Mouse (Mus musculus) MEL (cell line): ENCODE data around the gene Dap. TPM values are rescaled to one million over a fixed set of nuclear protein-coding genes. Genes with fewer than 3 reads are reported as not detected.

Experiments used
- DNase-seq: peaks from one replicate; pipeline ENCODE4 v3.0.0; 2011; ENCODE audit warnings: low read depth, low spot score
- H3K27ac ChIP-seq: 2 replicates; pipeline ENCODE4 v1.5.1; 2012; ENCODE audit warnings: low read depth, mild to moderate bottlenecking, control low read depth, low read length, moderate library complexity; ENCODE audit not compliant: control insufficient read depth
- H3K27me3 ChIP-seq, 2 experiments: fragments of 150-350 bp in 1 of 2; sonication (generic) in 1 of 2; 2 replicates each; pipeline ENCODE4 v1.6.1; 2012; ENCODE audit warnings: low read length in 2 of 2, mild to moderate bottlenecking in 2 of 2, improper control_type of control experiment in 1 of 2, moderate library complexity in 1 of 2; ENCODE audit not compliant: insufficient read depth in 2 of 2, control insufficient read depth in 1 of 2
- H3K36me3 ChIP-seq, 2 experiments: 2 replicates each; pipeline ENCODE4 v1.6.1; 2012 to 2014; ENCODE audit warnings: low read length in 2 of 2, improper control_type of control experiment in 1 of 2, inconsistent platforms in 1 of 2, mild to moderate bottlenecking in 1 of 2; ENCODE audit not compliant: insufficient read depth in 2 of 2, control insufficient read depth in 1 of 2
- H3K4me1 ChIP-seq, 2 experiments: fragments of 150-350 bp in 1 of 2; sonication (generic) in 1 of 2; 2 replicates each; pipeline ENCODE4 v1.6.1; 2012; ENCODE audit warnings: low read length in 2 of 2, improper control_type of control experiment in 1 of 2, mild to moderate bottlenecking in 1 of 2; ENCODE audit not compliant: insufficient read depth in 2 of 2, control insufficient read depth in 1 of 2
- H3K4me3 ChIP-seq, 2 experiments: fragments of 150-350 bp in 1 of 2; sonication (generic) in 1 of 2; 2 replicates each; pipeline ENCODE4 v1.5.1; 2012; ENCODE audit warnings: low read depth in 2 of 2, low read length in 2 of 2, mild to moderate bottlenecking in 2 of 2, moderate library complexity in 2 of 2, control low read depth in 1 of 2, improper control_type of control experiment in 1 of 2; ENCODE audit not compliant: control insufficient read depth in 1 of 2, insufficient read depth in 1 of 2
- H3K79me2 ChIP-seq: 2 replicates; pipeline ENCODE4 v1.6.1; 2012; ENCODE audit warnings: mild to moderate bottlenecking, low read length, moderate library complexity; ENCODE audit not compliant: control insufficient read depth, poor library complexity, insufficient read depth
- H3K9ac ChIP-seq: 2 replicates; pipeline ENCODE4 v1.6.1; 2012; ENCODE audit warnings: low read depth, mild to moderate bottlenecking, control low read depth, low read length, moderate library complexity; ENCODE audit not compliant: control insufficient read depth, poor library complexity, severe bottlenecking
- H3K9me3 ChIP-seq: fragments of 150-350 bp; sonication (generic); replicated peaks from 2 replicates; pipeline ENCODE4 v1.6.1; 2012; ENCODE audit warnings: mild to moderate bottlenecking, low read length, improper control_type of control experiment, moderate library complexity; ENCODE audit not compliant: insufficient read depth
- BHLHE40 ChIP-seq: IDR thresholded peaks from 2 replicates; pipeline ENCODE4 v1.6.1; 2012; ENCODE audit warnings: low read depth, mild to moderate bottlenecking, inconsistent platforms, low read length, improper control_type of control experiment, borderline replicate concordance
- CHD1 ChIP-seq: IDR thresholded peaks from 2 replicates; pipeline ENCODE4 v1.6.1; 2012; ENCODE audit warnings: low read depth, mild to moderate bottlenecking, inconsistent platforms, low read length, improper control_type of control experiment
- CHD2 ChIP-seq: IDR thresholded peaks from 2 replicates; pipeline ENCODE4 v1.6.1; 2011; ENCODE audit warnings: low read length, improper control_type of control experiment
- EP300 ChIP-seq, 2 experiments: IDR thresholded peaks; 2 replicates each; pipeline ENCODE4 v1.6.1; 2011; ENCODE audit warnings: improper control_type of control experiment in 2 of 2, low read length in 2 of 2, low read depth in 1 of 2, mild to moderate bottlenecking in 1 of 2
- ETS1 ChIP-seq: IDR thresholded peaks from 2 replicates; pipeline ENCODE4 v1.6.1; 2012; ENCODE audit warnings: low read depth, mild to moderate bottlenecking, inconsistent platforms, low read length, improper control_type of control experiment, moderate library complexity
- GABPA ChIP-seq: IDR thresholded peaks from 2 replicates; pipeline ENCODE4 v1.6.1; 2012; ENCODE audit warnings: low read depth, mild to moderate bottlenecking, inconsistent platforms, low read length, improper control_type of control experiment, moderate library complexity
- GATA1 ChIP-seq: IDR thresholded peaks from 2 replicates; pipeline ENCODE4 v1.6.1; 2011; ENCODE audit warnings: low read depth, low read length, improper control_type of control experiment
- KAT2A ChIP-seq: conservative IDR thresholded peaks from 2 replicates; pipeline ENCODE4 v1.6.1; 2012; ENCODE audit warnings: low read depth, low read length, improper control_type of control experiment, inconsistent platforms
- MAFK ChIP-seq: IDR thresholded peaks from 2 replicates; pipeline ENCODE4 v1.6.1; 2011; ENCODE audit warnings: low read depth, mild to moderate bottlenecking, low read length, improper control_type of control experiment, borderline replicate concordance
- MYB ChIP-seq: IDR thresholded peaks from 2 replicates; pipeline ENCODE4 v1.6.1; 2011; ENCODE audit warnings: mild to moderate bottlenecking, low read depth, low read length, improper control_type of control experiment
- NRF1 ChIP-seq: IDR thresholded peaks from 2 replicates; pipeline ENCODE4 v1.6.1; 2014; ENCODE audit warnings: low read depth, mild to moderate bottlenecking, inconsistent platforms, low read length, improper control_type of control experiment, moderate library complexity; ENCODE audit not compliant: poor library complexity, insufficient read depth, severe bottlenecking
- RAD21 ChIP-seq: IDR thresholded peaks from 2 replicates; pipeline ENCODE4 v1.6.1; 2011; ENCODE audit warnings: mild to moderate bottlenecking, low read depth, low read length, improper control_type of control experiment
- RCOR1 ChIP-seq: IDR thresholded peaks from 2 replicates; pipeline ENCODE4 v1.6.1; 2012; ENCODE audit warnings: low read depth, mild to moderate bottlenecking, inconsistent platforms, low read length, improper control_type of control experiment
- SIN3A ChIP-seq: IDR thresholded peaks from 2 replicates; pipeline ENCODE4 v1.6.1; 2012; ENCODE audit warnings: low read length, improper control_type of control experiment, inconsistent platforms
- TBP ChIP-seq: IDR thresholded peaks from 2 replicates; pipeline ENCODE4 v1.8.0; 2011; ENCODE audit warnings: low read depth, low read length, improper control_type of control experiment
- ZC3H11A ChIP-seq: IDR thresholded peaks from 2 replicates; pipeline ENCODE4 v1.6.1; 2012; ENCODE audit warnings: low read depth, mild to moderate bottlenecking, inconsistent platforms, low read length, improper control_type of control experiment
- ZKSCAN1 ChIP-seq: IDR thresholded peaks from 2 replicates; pipeline ENCODE4 v1.6.1; 2012; ENCODE audit warnings: low read depth, mild to moderate bottlenecking, inconsistent platforms, low read length, improper control_type of control experiment, moderate library complexity
- ZMIZ1 ChIP-seq: IDR thresholded peaks from 2 replicates; pipeline ENCODE4 v1.6.1; 2012; ENCODE audit warnings: low read depth, mild to moderate bottlenecking, inconsistent platforms, low read length, improper control_type of control experiment, moderate library complexity
- ZNF384 ChIP-seq: IDR thresholded peaks from 2 replicates; pipeline ENCODE4 v1.6.1; 2012; ENCODE audit warnings: low read depth, mild to moderate bottlenecking, inconsistent platforms, low read length, improper control_type of control experiment
- polyA plus RNA-seq, 2 experiments: library from polyadenylated mRNA; stranded (reverse) in 1 of 2; unstranded in 1 of 2; fragments of >175 nt in 1 of 2; fragments of >200 nt in 1 of 2; gene quantifications; 2 replicates each; pipeline versions ENCODE4 v1.2.1 to v1.2.4; 2012; ENCODE audit warnings: low replicate concordance in 2 of 2, low read depth in 1 of 2; ENCODE audit not compliant: insufficient read length in 2 of 2, insufficient read depth in 1 of 2, missing spikeins in 1 of 2
- total RNA-seq: library from RNA; depleted of rRNA; stranded (reverse); fragments of 300-350 nt; gene quantifications from 2 replicates; pipeline ENCODE4 v1.2.3, GENCODE M21; 2012

The Dap gene
- total and polyA plus RNA-seq, 3 experiments = 17.8 to 72.6 TPM; not detected in 1

GRCm38 (mm10) chr15:31247035-31247434 lies 22.9 kb downstream of the Dap start:
- H3K4me3 ChIP-seq = no peak overlapping the region
- no peak overlapping the region for H3K9ac ChIP-seq
- no peaks in the 10 kb centered on the region for H3K79me2 ChIP-seq
- no peak for DNase-seq
- H3K9me3 ChIP-seq = no peaks in the 10 kb centered on the region
- H3K36me3 ChIP-seq = peaks cover 0 to 2% of the 10 kb centered on the region in 2 experiments; a peak in 1 of 4 replicates
- no peaks in the 10 kb centered on the region for H3K4me1 ChIP-seq
- TF ChIP-seq GABPA = no peak
- no peak overlapping the region for H3K27ac ChIP-seq
- no peaks in the 10 kb centered on the region for H3K27me3 ChIP-seq

- no peaks in the 10 kb centered on the region for H3K79me2 ChIP-seq
- H3K4me1 ChIP-seq = no peaks in the 10 kb centered on the region
- no peaks in the 10 kb centered on the region for H3K27me3 ChIP-seq
- peak; percentile 37 for DNase-seq
- H3K27ac ChIP-seq = no peak overlapping the region
- TF ChIP-seq MAFK (peak; percentile 89), CHD2 (no peak), ZC3H11A (no peak), SIN3A (no peak)
- H3K9ac ChIP-seq = no peak overlapping the region
- H3K9me3 ChIP-seq = no peaks in the 10 kb centered on the region
- peaks cover 0 to 2% of the 10 kb centered on the region in 2 experiments; a peak in 1 of 4 replicates for H3K36me3 ChIP-seq
- H3K4me3 ChIP-seq = no peak overlapping the region
Observed at GRCm38 (mm10) chr15:31248882-31249281, 24.8 kb downstream of the Dap start.

GRCm38 (mm10) chr15:31250027-31250426 lies 25.9 kb downstream of the Dap start:
- Histone ChIP-seq H3K27ac (no peak overlapping the region), H3K9ac (no peak overlapping the region), H3K36me3 (peaks cover 0 to 2% of the 10 kb centered on the region in 2 experiments; a peak in 1 of 4 replicates), H3K27me3 (no peaks in the 10 kb centered on the region), H3K9me3 (no peaks in the 10 kb centered on the region), H3K4me1 (no peaks in the 10 kb centered on the region), H3K79me2 (no peaks in the 10 kb centered on the region), H3K4me3 (no peak overlapping the region)
- peak; percentile 72 for DNase-seq
- TF ChIP-seq ZC3H11A = no peak
- TF ChIP-seq GATA1 = 0 out of 2 replicates have a peak, but pooled peaks have one; percentile 14
- TF ChIP-seq BHLHE40 = no peak
- peak in 1 of 2 experiments; percentile 29; a peak in 1 of 4 replicates for TF ChIP-seq EP300 (IDR thresholded peaks at IDR 0.05; ENCODE audit: low read depth in 1 of 2, low read length in 2 of 2)
- TF ChIP-seq RCOR1 = peak; percentile 74

- DNase-seq = no peak
- H3K4me3 ChIP-seq = no peak overlapping the region
- H3K9me3 ChIP-seq = no peaks in the 10 kb centered on the region
- no peaks in the 10 kb centered on the region for H3K79me2 ChIP-seq
- no peak overlapping the region for H3K9ac ChIP-seq
- H3K27ac ChIP-seq = no peak overlapping the region
- H3K27me3 ChIP-seq = no peaks in the 10 kb centered on the region
- H3K4me1 ChIP-seq = no peaks in the 10 kb centered on the region
- peaks cover 0 to 2% of the 10 kb centered on the region in 2 experiments; a peak in 1 of 4 replicates for H3K36me3 ChIP-seq
- TF ChIP-seq ZKSCAN1 (no peak), ZMIZ1 (no peak), NRF1 (no peak), EP300 (IDR thresholded peaks at IDR 0.05; ENCODE audit: low read depth in 1 of 2, low read length in 2 of 2) (no peak), ETS1 (no peak), RCOR1 (no peak), ZC3H11A (no peak), KAT2A (no peak), GATA1 (no peak), MYB (no peak), CHD2 (no peak), BHLHE40 (no peak), ZNF384 (no peak), TBP (no peak), RAD21 (no peak), CHD1 (no peak)
Observed at GRCm38 (mm10) chr15:31250676-31251075, 26.6 kb downstream of the Dap start.
